Mouse (Mus musculus): ENCODE measurements at regions not wholly inside any gene's neighbourhood (a gene's known extent, or its start where the extent isn't known, plus 50 kb on each side); places are given as distances from the start of the nearest gene placed in this dataset.

GRCm38 (mm10) chr4:124431193-124431592 is 179.4 kb downstream of the 3100002H09Rik start:
- in situ Hi-C loops (cut with MboI; ENCODE audit: low pct_ligation_motif_present, low pct_unique_long_range_greater_than_20kb, low sequenced_read_pairs) (no loop called here), dilution Hi-C loops (cut with MboI; ENCODE audit: extremely low pct_ligation_motif_present, extremely low pct_unique_long_range_greater_than_20kb, low sequenced_read_pairs) (no loop called here)
- Histone ChIP-seq H3K27me3 (replicated peaks) (peaks cover 83% of the 10 kb centered on the region), H3K9ac (ENCODE audit: insufficient read depth, low read depth) (no peak overlapping the region), H3K27ac (ENCODE audit: insufficient read depth, low read depth) (no peak overlapping the region), H3K4me2 (ENCODE audit: insufficient read depth, low read depth, poor library complexity, severe bottlenecking) (no peak overlapping the region), H3K36me3 (replicated peaks in 1 of 2; ENCODE audit: control insufficient read depth in 1 of 2, insufficient read depth in 1 of 2, low read length in 1 of 2) (no peaks in the 10 kb centered on the region), H3K4me3 (replicated peaks in 1 of 3; ENCODE audit: low read depth in 2 of 3, low read length in 2 of 3, poor library complexity in 1 of 3) (no peak overlapping the region), H3K9me3 (replicated peaks; ENCODE audit: low read length) (no peaks in the 10 kb centered on the region), H3K4me1 (ENCODE audit: control insufficient read depth in 1 of 2, insufficient read depth in 2 of 2) (no peaks in the 10 kb centered on the region), H3K79me2 (replicated peaks; ENCODE audit: control insufficient read depth, extremely low read depth, insufficient read depth, poor library complexity, severe bottlenecking) (no peaks in the 10 kb centered on the region)
- no peak for DNase-seq (ENCODE audit: extremely low read depth)
- TF ChIP-seq CHD2 (IDR thresholded peaks at IDR 0.05; ENCODE audit: low read length) (no peak), NELFE (IDR thresholded peaks at IDR 0.05; ENCODE audit: low read depth, low read length) (no peak), UBTF (IDR thresholded peaks at IDR 0.05; ENCODE audit: low read depth, low read length) (no peak), JUN (IDR thresholded peaks at IDR 0.05; ENCODE audit: insufficient read depth, low read depth, low read length) (no peak), NRF1 (IDR thresholded peaks at IDR 0.05; ENCODE audit: low read depth, low read length) (no peak), POLR2A (IDR thresholded peaks at IDR 0.05; ENCODE audit: low read depth, low read length) (no peak), ETS1 (conservative IDR thresholded peaks at IDR 0.05; ENCODE audit: low read depth, low read length) (no peak), BHLHE40 (IDR thresholded peaks at IDR 0.05; ENCODE audit: low read depth, low read length) (no peak), ZKSCAN1 (IDR thresholded peaks at IDR 0.05; ENCODE audit: borderline replicate concordance, low read depth, low read length) (no peak)

DNA sequence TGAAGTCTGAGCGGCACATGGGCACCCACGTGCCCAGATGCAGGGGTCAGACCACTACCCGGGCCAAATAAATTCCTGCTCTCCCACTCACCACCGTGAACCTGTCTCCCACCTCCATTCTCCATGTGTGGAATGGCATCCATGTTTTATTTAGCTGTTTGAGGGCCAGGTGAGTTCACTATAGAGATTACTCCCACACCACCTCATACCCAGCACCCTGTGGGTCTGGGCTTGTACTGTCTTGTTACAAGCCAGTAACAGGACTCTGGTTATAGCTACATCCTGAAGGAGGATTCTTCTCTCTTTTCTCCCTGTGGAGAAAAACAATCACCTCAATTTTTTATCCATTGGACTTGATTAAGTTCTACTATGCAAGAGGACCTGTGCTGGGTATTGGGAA is 181.8 kb downstream of the 3100002H09Rik start:
- Histone ChIP-seq H3K27me3 (replicated peaks) (peaks cover 80% of the 10 kb centered on the region), H3K4me1 (ENCODE audit: control insufficient read depth in 1 of 2, insufficient read depth in 2 of 2) (no peaks in the 10 kb centered on the region), H3K9ac (ENCODE audit: insufficient read depth, low read depth) (no peak overlapping the region), H3K9me3 (replicated peaks; ENCODE audit: low read length) (no peaks in the 10 kb centered on the region), H3K27ac (ENCODE audit: insufficient read depth, low read depth) (no peak overlapping the region), H3K4me2 (ENCODE audit: insufficient read depth, low read depth, poor library complexity, severe bottlenecking) (no peak overlapping the region), H3K36me3 (replicated peaks in 1 of 2; ENCODE audit: control insufficient read depth in 1 of 2, insufficient read depth in 1 of 2, low read length in 1 of 2) (no peaks in the 10 kb centered on the region), H3K4me3 (replicated peaks in 1 of 3; ENCODE audit: low read depth in 2 of 3, low read length in 2 of 3, poor library complexity in 1 of 3) (no peak overlapping the region), H3K79me2 (replicated peaks; ENCODE audit: control insufficient read depth, extremely low read depth, insufficient read depth, poor library complexity, severe bottlenecking) (no peaks in the 10 kb centered on the region)
- no peak for DNase-seq (ENCODE audit: extremely low read depth)
- TF ChIP-seq RCOR1 (conservative IDR thresholded peaks at IDR 0.05; ENCODE audit: low read depth, low read length) = no peak
- no peak for TF ChIP-seq MAX (IDR thresholded peaks at IDR 0.05; ENCODE audit: low read length)
- TF ChIP-seq JUN (IDR thresholded peaks at IDR 0.05; ENCODE audit: insufficient read depth, low read depth, low read length) = no peak
- TF ChIP-seq MAZ (IDR thresholded peaks at IDR 0.05; ENCODE audit: low read depth, low read length) = no peak
- no peak for TF ChIP-seq CHD1 (IDR thresholded peaks at IDR 0.05; ENCODE audit: low read depth, low read length)
- TF ChIP-seq NELFE (IDR thresholded peaks at IDR 0.05; ENCODE audit: low read depth, low read length) = no peak
- no peak for TF ChIP-seq CHD2 (IDR thresholded peaks at IDR 0.05; ENCODE audit: low read length)
- TF ChIP-seq TCF12 (IDR thresholded peaks at IDR 0.05; ENCODE audit: low read depth, low read length) = no peak
- TF ChIP-seq POLR2AphosphoS2 (IDR thresholded peaks at IDR 0.05; ENCODE audit: low read depth, low read length) = no peak
- no peak for TF ChIP-seq IRF4 (IDR thresholded peaks at IDR 0.05; ENCODE audit: low read depth, low read length)
- no peak for TF ChIP-seq ZMIZ1 (IDR thresholded peaks at IDR 0.05; ENCODE audit: low read depth, low read length)
- no peak for TF ChIP-seq RAD21 (IDR thresholded peaks at IDR 0.05; ENCODE audit: low read depth, low read length)
- TF ChIP-seq KAT2A (IDR thresholded peaks at IDR 0.05; ENCODE audit: insufficient replicate concordance, low read length) = no peak
- no peak for TF ChIP-seq GABPA (IDR thresholded peaks at IDR 0.05; ENCODE audit: insufficient replicate concordance, low read depth, low read length)
- TF ChIP-seq MEF2A (IDR thresholded peaks at IDR 0.05; ENCODE audit: borderline replicate concordance, low read depth, low read length) = no peak
- in situ Hi-C loops (cut with MboI; ENCODE audit: low pct_ligation_motif_present, low pct_unique_long_range_greater_than_20kb, low sequenced_read_pairs) (no loop called here), dilution Hi-C loops (cut with MboI; ENCODE audit: extremely low pct_ligation_motif_present, extremely low pct_unique_long_range_greater_than_20kb, low sequenced_read_pairs) (no loop called here)

All from CH12.LX (cell line).